Mouse (Mus musculus): ENCODE data around the gene Rhcg.

The Rhcg gene

DNA sequence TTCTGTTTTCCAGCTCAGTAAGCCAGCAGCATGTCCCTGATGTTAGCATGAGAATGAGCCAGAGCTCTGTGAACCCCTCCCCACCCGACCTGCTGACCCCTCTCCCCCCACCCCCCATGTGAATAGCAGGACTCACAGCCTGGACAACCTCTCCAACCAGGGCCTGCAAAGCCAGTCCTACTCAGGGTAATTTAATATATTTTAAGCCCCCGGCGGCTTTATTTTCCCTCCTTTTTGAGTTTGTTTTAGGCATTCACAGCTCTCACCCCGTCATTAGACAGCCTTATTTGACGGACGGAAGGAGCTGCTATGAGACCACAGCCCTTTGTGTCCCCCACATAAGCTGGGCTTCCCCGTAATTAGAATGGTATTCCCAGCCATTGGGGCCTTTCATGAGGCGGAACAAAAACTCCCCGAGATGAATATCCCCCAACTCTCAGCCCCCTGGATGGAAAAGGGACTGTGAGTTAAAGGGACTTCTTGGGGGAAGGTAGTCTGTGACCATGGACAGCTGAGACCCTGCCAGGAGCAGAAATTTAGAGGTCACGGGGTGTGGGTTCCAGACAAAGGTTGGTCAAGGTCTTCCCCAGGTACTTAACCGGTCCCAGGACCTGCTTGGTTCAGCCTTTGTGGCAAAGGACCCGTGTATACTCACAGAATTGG lies 68.4 kb downstream of the Rhcg start:
- no peak for DNase-seq

GRCm38 (mm10) chr7:79547092-79547491 lies 70.4 kb downstream of the Rhcg start:
- DNase-seq: peak; percentile 81

- DNase-seq: no peak
Measured at GRCm38 (mm10) chr7:79545066-79545400, 72.4 kb downstream of the Rhcg start.

DNA sequence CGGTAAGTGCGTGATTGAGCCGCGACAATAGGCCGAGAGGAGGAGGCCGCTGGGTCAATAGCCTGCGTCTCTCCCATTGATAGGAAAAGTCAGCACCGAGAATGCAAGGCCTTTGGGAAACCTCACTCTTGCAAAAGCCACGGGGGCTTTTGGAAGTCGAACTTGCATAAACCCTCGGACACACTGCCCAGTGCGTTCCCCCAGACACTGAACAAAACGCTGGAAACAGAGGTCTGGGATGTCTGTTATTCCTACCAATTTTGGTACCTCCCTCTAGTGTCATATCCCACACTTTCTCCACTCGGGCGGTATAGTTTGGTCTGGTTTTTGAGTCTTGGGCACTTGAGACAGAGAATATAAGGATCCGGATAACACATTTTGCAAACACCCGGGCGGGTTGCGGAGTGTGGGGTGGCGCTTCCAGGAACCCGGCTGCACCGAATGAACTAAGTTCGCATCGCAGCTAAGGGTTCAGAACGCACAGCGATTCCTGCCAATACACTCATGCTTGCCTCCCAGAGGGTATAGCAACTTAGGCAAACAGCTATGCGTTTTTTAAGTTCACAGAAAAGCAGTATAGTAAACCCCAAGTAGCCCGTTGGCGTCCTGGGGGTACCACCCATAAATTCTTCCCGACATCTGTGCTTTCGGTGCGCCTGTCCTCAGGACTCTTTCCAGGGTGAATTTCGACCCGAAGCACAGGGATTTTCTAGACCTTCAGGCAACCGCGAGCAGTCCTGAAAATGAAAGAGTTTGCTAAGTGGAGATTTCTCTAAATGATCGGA lies 73.0 kb downstream of the Rhcg start:
- no peak for DNase-seq
